Mouse (Mus musculus) forebrain, postnatal 0 days (tissue): ENCODE results near the gene Cnbp. TPM values are rescaled to one million over a fixed set of nuclear protein-coding genes. Genes with fewer than 3 reads are reported as not detected.

Experiments used
- ATAC-seq: fragments of 200-750 bp; cut with Nextera tagmentation; 2 replicates; pipeline ENCODE4 v1.8.0; 2017; ENCODE audit warnings: mild to moderate bottlenecking, moderate library complexity
- DNase-seq: peaks from one replicate; pipeline ENCODE4 v3.0.0-alpha.2; 2015
- H3K27ac ChIP-seq: fragments of 300-500 bp; sonication (generic); 2 replicates; pipeline ENCODE4 v1.5.1; 2014; ENCODE audit warnings: low read depth, mild to moderate bottlenecking, antibody characterized with exemption, low read length, moderate library complexity, mixed read lengths
- H3K27me3 ChIP-seq: fragments of 300-500 bp; sonication (generic); 2 replicates; pipeline ENCODE4 v1.6.1; 2014; ENCODE audit warnings: mild to moderate bottlenecking, low read length, mixed read lengths; ENCODE audit not compliant: insufficient read depth
- H3K36me3 ChIP-seq: fragments of 300-500 bp; sonication (generic); 2 replicates; pipeline ENCODE4 v1.6.1; 2014; ENCODE audit warnings: mild to moderate bottlenecking, moderate library complexity; ENCODE audit not compliant: insufficient read depth
- H3K4me1 ChIP-seq: fragments of 300-500 bp; sonication (generic); 2 replicates; pipeline ENCODE4 v1.6.1; 2014; ENCODE audit warnings: antibody characterized with exemption; ENCODE audit not compliant: insufficient read depth
- H3K4me2 ChIP-seq: fragments of 300-500 bp; sonication (generic); 2 replicates; pipeline ENCODE4 v1.6.1; 2014; ENCODE audit warnings: low read depth, mild to moderate bottlenecking, moderate library complexity
- H3K4me3 ChIP-seq: fragments of 300-500 bp; sonication (generic); 2 replicates; pipeline ENCODE4 v1.5.1; 2014; ENCODE audit warnings: low read depth, low read length, mixed read lengths
- H3K9ac ChIP-seq: fragments of 300-500 bp; sonication (generic); 2 replicates; pipeline ENCODE4 v1.6.1; 2014; ENCODE audit warnings: mild to moderate bottlenecking
- H3K9me3 ChIP-seq: fragments of 300-500 bp; sonication (generic); 2 replicates; pipeline ENCODE4 v1.6.1; 2016; ENCODE audit warnings: low read length
- CTCF ChIP-seq: sonication (generic); IDR thresholded peaks from 2 replicates; pipeline ENCODE4 v1.5.1; 2016; ENCODE audit warnings: antibody characterized with exemption, control low read depth, low read depth
- WGBS: fragments of 180-500 bp; shearing (Covaris S2); extraction: QIAGEN DNeasy Blood & Tissue Kit; methylation state at CpG from one replicate; pipeline ENCODE4 v1.1.7; 2014; 5-methylcytosine and 5-hydroxymethylcytosine counted together
- polyA plus RNA-seq: library from polyadenylated mRNA; unstranded; fragments of >200 nt; fragmentation: Nextera tagmentation; extraction: Ambion mirVana; gene quantifications from 2 replicates; pipeline ENCODE4 v1.2.1, GENCODE M21; 2015
- total RNA-seq: library from RNA; depleted of rRNA; stranded (reverse); fragments of >200 nt; gene quantifications from 2 replicates; pipeline ENCODE4 v1.2.3, GENCODE M21; 2014

Cnbp gene
- total and polyA plus RNA-seq, 2 experiments from 2014 or later: 244 to 687 TPM

- Histone ChIP-seq H3K4me3 (no peak overlapping the region), H3K36me3 (no peaks in the 10 kb centered on the region), H3K9me3 (no peaks in the 10 kb centered on the region), H3K27me3 (no peaks in the 10 kb centered on the region), H3K9ac (no peak overlapping the region), H3K27ac (no peak overlapping the region), H3K4me1 (peaks cover 12% of the 10 kb centered on the region), H3K4me2 (no peak overlapping the region)
- no peak for TF ChIP-seq CTCF
- no peak for DNase-seq
- ATAC-seq: no peak
- WGBS: 83% methylated on average over 6 of the region's 6 CpGs
These were observed 965 bp upstream of the Cnbp start for GRCm38 (mm10) chr6:87851871-87852270.

GRCm38 (mm10) chr6:87850155-87850899 is 579 bp downstream of the Cnbp start:
- DNase-seq (peak; percentile 66), ATAC-seq (peak; percentile 53)
- H3K27me3 ChIP-seq: no peaks in the 10 kb centered on the region
- H3K4me2 ChIP-seq: peak overlapping the region; percentile 70
- 1% methylated on average over 72 of the region's 73 CpGs for WGBS
- TF ChIP-seq CTCF: no peak
- peaks cover 12% of the 10 kb centered on the region for H3K4me1 ChIP-seq
- peak overlapping the region; percentile 99 for H3K4me3 ChIP-seq
- peaks cover 3% of the 10 kb centered on the region for H3K36me3 ChIP-seq
- H3K27ac ChIP-seq: peak overlapping the region; percentile 97
- peak overlapping the region; percentile 98 for H3K9ac ChIP-seq
- H3K9me3 ChIP-seq: no peaks in the 10 kb centered on the region

- Histone ChIP-seq H3K27ac (no peak overlapping the region), H3K9ac (peak overlapping the region; percentile 98), H3K27me3 (no peaks in the 10 kb centered on the region), H3K9me3 (no peaks in the 10 kb centered on the region), H3K4me1 (peaks cover 12% of the 10 kb centered on the region), H3K4me2 (peak overlapping the region; percentile 70), H3K36me3 (peaks cover 8% of the 10 kb centered on the region), H3K4me3 (peak overlapping the region; percentile 99)
- DNase-seq (peak; percentile 19), ATAC-seq (no peak)
- 1% methylated on average over 8 of the region's 8 CpGs for WGBS
- TF ChIP-seq CTCF: no peak
These were observed 1.1 kb downstream of the Cnbp start for GRCm38 (mm10) chr6:87849780-87850154.

GRCm38 (mm10) chr6:87846813-87847212 is 4.1 kb downstream of the Cnbp start:
- H3K4me3 ChIP-seq: no peak overlapping the region
- H3K27ac ChIP-seq: no peak overlapping the region
- no peak for TF ChIP-seq CTCF
- peaks cover 12% of the 10 kb centered on the region for H3K4me1 ChIP-seq
- no peak overlapping the region for H3K4me2 ChIP-seq
- no peak for ATAC-seq
- H3K9me3 ChIP-seq: no peaks in the 10 kb centered on the region
- peaks cover 32% of the 10 kb centered on the region for H3K36me3 ChIP-seq
- DNase-seq: no peak
- H3K9ac ChIP-seq: no peak overlapping the region
- 74% methylated on average over 1 of the region's 1 CpGs for WGBS
- H3K27me3 ChIP-seq: no peaks in the 10 kb centered on the region

- ATAC-seq (no peak), DNase-seq (no peak)
- WGBS: 90% methylated on average over 13 of the region's 13 CpGs
These were observed 5.7 kb downstream of the Cnbp start for GRCm38 (mm10) chr6:87845031-87845695.

GRCm38 (mm10) chr6:87842254-87842653 is 8.7 kb downstream of the Cnbp start:
- H3K4me3 ChIP-seq: no peak overlapping the region
- peak; percentile 36 for TF ChIP-seq CTCF
- no peaks in the 10 kb centered on the region for H3K27me3 ChIP-seq
- H3K9ac ChIP-seq: no peak overlapping the region
- no peak for ATAC-seq
- H3K4me1 ChIP-seq: 0 out of 2 replicates have a peak, but pooled peaks cover 3% of the 10 kb centered on the region
- peaks cover 39% of the 10 kb centered on the region for H3K36me3 ChIP-seq
- 9% methylated on average over 1 of the region's 1 CpGs for WGBS
- DNase-seq: no peak
- no peak overlapping the region for H3K27ac ChIP-seq
- no peak overlapping the region for H3K4me2 ChIP-seq
- no peaks in the 10 kb centered on the region for H3K9me3 ChIP-seq

More at GRCm38 (mm10) chr6:87845031-87845695, 5.7 kb downstream of the Cnbp start:
- H3K9me3 ChIP-seq: no peaks in the 10 kb centered on the region
- H3K36me3 ChIP-seq: peaks cover 39% of the 10 kb centered on the region
- H3K4me3 ChIP-seq: no peak overlapping the region
- no peak overlapping the region for H3K4me2 ChIP-seq
- no peak overlapping the region for H3K27ac ChIP-seq
- TF ChIP-seq CTCF: no peak
- H3K9ac ChIP-seq: no peak overlapping the region
- peaks cover 12% of the 10 kb centered on the region for H3K4me1 ChIP-seq
- no peaks in the 10 kb centered on the region for H3K27me3 ChIP-seq

- 83% methylated on average over 8 of the region's 8 CpGs for WGBS
- Histone ChIP-seq H3K9ac (no peak overlapping the region), H3K27ac (no peak overlapping the region), H3K36me3 (peaks cover 39% of the 10 kb centered on the region), H3K4me3 (no peak overlapping the region), H3K4me2 (no peak overlapping the region), H3K9me3 (no peaks in the 10 kb centered on the region), H3K4me1 (0 out of 2 replicates have a peak, but pooled peaks cover 3% of the 10 kb centered on the region), H3K27me3 (no peaks in the 10 kb centered on the region)
- no peak for ATAC-seq
- DNase-seq: no peak
- no peak for TF ChIP-seq CTCF
These were observed 9.3 kb downstream of the Cnbp start for GRCm38 (mm10) chr6:87841635-87842034.
